Mouse (Mus musculus) heart, adult 8-10 months (tissue): ENCODE results near the gene Ccdc7b. TPM values are rescaled to one million over a fixed set of nuclear protein-coding genes. Genes with fewer than 3 reads are reported as not detected.
"Not testable (repeated sequence)": the region's sequence is repeated elsewhere in the genome, so short reads cannot be mapped to it uniquely, and the experiment has no call there.

Experiments
- DNase-seq: peaks from one replicate; pipeline ENCODE4 v3.0.0; 2022; ENCODE audit warnings: low spot score
- total RNA-seq, 4 experiments: library from RNA; stranded (reverse); gene quantifications; 2 replicates each; pipeline ENCODE4 v1.2.4; 2022

Ccdc7b gene
- total RNA-seq = not detected

- not testable (repeated sequence) for DNase-seq
Measured at GRCm38 (mm10) chr8:129066834-129067233, at the start of gene Ccdc7b. Ccdc7b (plus strand) TSS chr8:129067134.

GRCm38 (mm10) chr8:129065417-129065816 is 1.5 kb upstream of the Ccdc7b start, which contains the start of gene Ccdc7a:
Ccdc7a (minus strand) TSS chr8:129065517.
- not testable (repeated sequence) for DNase-seq

DNA sequence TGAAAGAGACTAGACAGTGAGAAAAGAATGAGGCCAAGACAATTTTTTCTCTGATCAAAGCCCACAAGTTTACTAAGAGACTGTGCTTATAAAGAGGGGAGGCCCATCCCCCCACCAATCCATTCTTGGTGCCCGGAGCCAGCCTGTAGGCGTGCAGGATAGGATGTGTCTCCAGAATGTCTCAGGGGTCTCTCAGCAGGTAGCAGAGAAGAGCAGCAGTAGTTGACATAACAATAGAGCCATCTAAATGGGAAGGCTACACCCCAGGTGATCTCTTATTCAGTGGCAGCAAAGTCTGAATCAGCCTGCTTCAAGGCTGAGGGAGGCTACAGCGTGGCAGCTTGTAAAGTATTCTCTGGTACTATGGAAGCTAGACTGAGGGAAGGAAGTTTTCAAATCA is 48.8 kb downstream of the Ccdc7b start:
- DNase-seq = not testable (repeated sequence)

DNA sequence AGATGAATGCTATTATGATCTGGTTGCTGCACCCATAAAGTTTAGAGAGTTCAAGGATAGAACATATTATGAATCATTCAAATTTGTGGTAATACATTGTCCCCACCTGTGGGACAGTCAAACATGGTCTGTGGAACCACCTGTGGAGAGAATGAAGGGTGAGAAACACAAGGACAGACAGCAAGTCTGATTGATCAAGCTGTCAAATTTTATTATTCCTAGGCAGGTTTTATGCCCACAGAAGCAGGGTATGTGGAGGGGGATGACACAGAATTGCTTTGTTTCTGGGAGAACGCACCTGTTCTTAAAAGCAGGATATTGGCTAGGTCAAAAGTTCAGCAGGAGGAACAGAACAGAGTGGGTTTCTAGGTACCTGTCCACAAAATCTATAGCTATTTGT is 64.6 kb downstream of the Ccdc7b start, which contains the start of gene Gm10999:
Gm10999 (minus strand) TSS at position 101 of the 400 bp plus-strand sequence.
- no peak for DNase-seq

DNA sequence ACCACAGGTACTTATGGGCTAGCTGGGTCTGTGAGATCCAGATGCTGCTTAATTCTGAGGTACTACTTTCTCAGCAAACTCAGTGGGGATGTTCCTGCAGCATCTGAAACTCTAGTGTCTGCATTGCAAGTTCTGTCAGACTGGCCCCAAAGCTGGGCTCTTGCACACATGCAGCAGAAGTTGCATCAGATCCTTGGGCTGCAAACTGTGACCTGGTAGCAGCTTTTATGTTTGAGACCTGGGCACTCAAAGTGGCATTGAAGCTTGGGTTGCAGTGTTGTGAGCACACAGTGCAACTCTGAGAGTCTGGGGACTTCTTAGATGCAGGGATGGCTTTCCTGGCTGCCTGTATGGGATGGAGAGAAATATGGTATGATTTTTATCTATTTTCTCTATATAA is 66.5 kb downstream of the Ccdc7b start:
- DNase-seq = no peak

Other genes starting within 250 kb of the Ccdc7b start
- gene Ccdc7a, start 1.6 kb upstream of the Ccdc7b start, total RNA-seq = not detected
- not detected for gene Gm10999, start 64.5 kb downstream of the Ccdc7b start, total RNA-seq
- gene 2610044O15Rik8, start 167.3 kb downstream of the Ccdc7b start, total RNA-seq = 10 to 100 TPM; 16.2 to 18.1 (median 16.6) TPM